Mouse (Mus musculus) kidney, embryonic 14.5 days (tissue): ENCODE data around the gene Pou3f1. TPM values are rescaled to one million over a fixed set of nuclear protein-coding genes. Genes with fewer than 3 reads are reported as not detected.
"Not testable (repeated sequence)": the region's sequence is repeated elsewhere in the genome, so short reads cannot be mapped to it uniquely, and the experiment has no call there.

ENCODE experiments used
- ATAC-seq: fragments of 200-750 bp; cut with Nextera tagmentation; 2 replicates; pipeline ENCODE4 v1.8.0; 2017; ENCODE audit warnings: moderate number of reproducible peaks, mild to moderate bottlenecking, moderate TSS enrichment, moderate library complexity; ENCODE audit not compliant: low FRiP score, low TSS enrichment
- H3K27ac ChIP-seq: fragments of 300-500 bp; sonication (generic); 2 replicates; pipeline ENCODE4 v1.5.1; 2014; ENCODE audit warnings: low read depth, mild to moderate bottlenecking, low read length, moderate library complexity, mixed read lengths
- H3K27me3 ChIP-seq: fragments of 300-500 bp; sonication (generic); 2 replicates; pipeline ENCODE4 v1.6.1; 2014; ENCODE audit warnings: mild to moderate bottlenecking, low read length; ENCODE audit not compliant: control insufficient read depth, insufficient read depth
- H3K36me3 ChIP-seq: fragments of 300-500 bp; sonication (generic); 2 replicates; pipeline ENCODE4 v1.6.1; 2014; ENCODE audit warnings: low read length, mixed read lengths; ENCODE audit not compliant: control insufficient read depth, insufficient read depth
- H3K4me1 ChIP-seq: fragments of 300-500 bp; sonication (generic); 2 replicates; pipeline ENCODE4 v1.6.1; 2014; ENCODE audit warnings: low read length, mixed read lengths; ENCODE audit not compliant: control insufficient read depth, insufficient read depth
- H3K4me2 ChIP-seq: fragments of 300-500 bp; sonication (generic); replicated peaks from 2 replicates; pipeline ENCODE4 v1.6.1; 2014; ENCODE audit warnings: low read depth, mild to moderate bottlenecking, low read length
- H3K4me3 ChIP-seq: fragments of 300-500 bp; sonication (generic); 2 replicates; pipeline ENCODE4 v1.5.1; 2014; ENCODE audit warnings: mild to moderate bottlenecking, low read length
- H3K9ac ChIP-seq: fragments of 300-500 bp; sonication (generic); 2 replicates; pipeline ENCODE4 v1.6.1; 2014; ENCODE audit warnings: low read depth, mild to moderate bottlenecking, low read length, moderate library complexity
- H3K9me3 ChIP-seq: fragments of 300-500 bp; sonication (generic); 2 replicates; pipeline ENCODE4 v1.6.1; 2016; ENCODE audit warnings: low read length; ENCODE audit not compliant: control insufficient read depth
- WGBS: fragments of 180-500 bp; shearing (Covaris S2); extraction: QIAGEN DNeasy Blood & Tissue Kit; methylation state at CpG from one replicate; pipeline ENCODE4 v1.1.7; 2014; 5-methylcytosine and 5-hydroxymethylcytosine counted together
- polyA plus RNA-seq: library from polyadenylated mRNA; unstranded; fragments of >200 nt; fragmentation: Nextera tagmentation; extraction: Ambion mirVana; gene quantifications from 2 replicates; pipeline ENCODE4 v1.2.1, GENCODE M21; 2014

Pou3f1 gene
- polyA plus RNA-seq, 1 experiment from 2014 or later = 1.6 TPM

DNA sequence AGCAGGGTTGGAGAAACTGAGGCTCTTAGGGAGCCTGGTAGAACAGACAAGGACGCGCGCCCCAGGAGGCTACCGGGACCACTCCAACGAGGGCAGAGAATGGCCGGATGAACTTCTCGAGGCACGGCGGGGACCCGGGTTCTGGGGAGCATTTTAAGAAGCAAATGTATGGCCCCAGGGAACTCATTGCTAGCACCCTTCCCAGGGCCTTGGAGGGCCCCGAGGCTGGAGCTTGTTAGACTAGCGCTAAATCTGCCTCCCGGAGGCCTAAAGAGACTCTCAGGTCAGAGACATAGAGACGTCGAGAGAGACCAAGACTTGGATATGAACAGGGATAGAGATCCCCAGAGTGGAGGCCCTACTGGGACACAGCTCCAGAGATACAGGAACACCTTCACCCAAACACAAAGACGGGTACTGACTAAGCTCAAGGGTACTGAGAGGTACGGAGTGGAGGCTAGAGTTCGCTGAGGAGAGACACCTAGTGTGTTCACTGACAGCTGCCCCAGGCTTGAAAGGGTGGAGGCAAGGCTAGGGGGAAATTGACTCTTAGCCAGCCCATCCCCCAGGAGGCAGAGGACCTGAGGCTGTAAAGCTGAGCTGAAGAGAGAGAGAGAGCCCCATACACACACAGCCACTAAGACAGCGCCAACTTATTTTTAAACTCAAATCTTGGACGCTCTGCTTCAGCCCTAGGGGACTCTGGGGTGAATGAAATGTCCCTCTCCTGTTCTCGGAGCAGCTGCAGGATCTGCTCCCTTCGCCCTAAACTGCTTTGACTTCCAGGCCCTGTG lies 44.6 kb downstream of the Pou3f1 start:
- peak; percentile 11; the same call in 1 of the 2 replicates for ATAC-seq
- Histone ChIP-seq H3K9ac (peak overlapping the region; percentile 85), H3K36me3 (peaks cover 4% of the 10 kb centered on the region; the same call in 1 of the 2 replicates), H3K27ac (peak overlapping the region; percentile 83), H3K4me3 (peak overlapping the region; percentile 82), H3K27me3 (no peaks in the 10 kb centered on the region), H3K9me3 (no peaks in the 10 kb centered on the region), H3K4me2 (peak overlapping the region; percentile 92), H3K4me1 (peaks cover 45% of the 10 kb centered on the region)
- 3% methylated on average over 18 of the region's 22 CpGs for WGBS

DNA sequence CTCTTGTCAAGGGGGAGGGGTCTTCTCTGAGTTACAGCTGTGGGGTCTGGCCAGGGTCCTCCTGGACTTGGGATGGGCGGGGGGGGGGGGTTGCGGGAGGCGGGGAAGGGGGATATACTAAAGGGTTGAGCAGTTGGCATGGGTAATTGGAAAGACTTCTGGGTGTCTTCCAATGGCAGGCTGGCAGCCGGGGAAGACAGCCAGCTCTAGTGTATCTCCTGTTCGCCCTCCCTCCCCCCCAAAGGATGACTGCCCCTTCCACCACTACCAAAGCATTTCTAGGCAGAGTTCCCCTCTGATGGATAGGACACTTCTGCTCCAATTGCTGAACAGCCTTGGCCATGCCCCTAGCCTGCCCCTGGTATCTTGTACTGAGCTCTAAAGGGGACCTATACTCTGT lies 45.3 kb downstream of the Pou3f1 start:
- Histone ChIP-seq H3K36me3 (peaks cover 4% of the 10 kb centered on the region; the same call in 1 of the 2 replicates), H3K4me2 (peak overlapping the region; percentile 92), H3K9me3 (no peaks in the 10 kb centered on the region), H3K4me3 (peak overlapping the region; percentile 82), H3K27me3 (no peaks in the 10 kb centered on the region), H3K9ac (peak overlapping the region; percentile 85; the same call in 1 of the 2 replicates), H3K4me1 (peaks cover 44% of the 10 kb centered on the region), H3K27ac (peak overlapping the region; percentile 83; the same call in 1 of the 2 replicates)
- no peak for ATAC-seq
- WGBS = 32% methylated on average over 5 of the region's 5 CpGs

DNA sequence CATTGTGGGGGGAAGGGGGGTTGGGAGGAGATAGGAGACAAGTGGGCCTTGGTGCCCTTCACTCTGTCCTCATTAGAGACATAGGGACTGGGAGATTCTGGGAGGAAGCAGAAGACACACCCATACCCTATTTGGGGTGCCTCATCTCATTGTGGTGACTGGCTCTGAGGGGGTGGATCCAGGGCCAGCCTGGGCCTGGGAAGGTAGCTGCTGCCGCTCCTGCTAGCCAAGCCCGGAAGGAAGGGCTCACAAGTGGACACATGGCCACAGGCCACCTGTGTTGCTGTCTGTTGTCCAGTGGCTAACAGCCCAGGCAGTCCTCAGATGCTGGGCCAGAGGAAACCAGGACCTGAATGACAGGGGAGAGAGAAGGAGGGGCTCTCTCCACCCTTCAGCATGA lies 46.8 kb downstream of the Pou3f1 start:
- Histone ChIP-seq H3K4me2 (peak overlapping the region; percentile 35), H3K36me3 (peaks cover 4% of the 10 kb centered on the region; the same call in 1 of the 2 replicates), H3K9ac (no peak overlapping the region), H3K4me1 (peaks cover 44% of the 10 kb centered on the region), H3K4me3 (no peak overlapping the region; the same call in 1 of the 2 replicates), H3K9me3 (no peaks in the 10 kb centered on the region), H3K27me3 (no peaks in the 10 kb centered on the region), H3K27ac (peak overlapping the region; percentile 96)
- no peak for ATAC-seq
- WGBS = 28% methylated on average over 2 of the region's 2 CpGs

GRCm38 (mm10) chr4:124703881-124704796 lies 47.5 kb downstream of the Pou3f1 start:
- Histone ChIP-seq H3K4me1 (peaks cover 46% of the 10 kb centered on the region), H3K4me2 (peak overlapping the region; percentile 35), H3K27me3 (no peaks in the 10 kb centered on the region), H3K9me3 (no peaks in the 10 kb centered on the region), H3K27ac (peak overlapping the region; percentile 96), H3K4me3 (peak overlapping the region; percentile 1; the same call in 1 of the 2 replicates), H3K36me3 (peaks cover 4% of the 10 kb centered on the region; the same call in 1 of the 2 replicates), H3K9ac (peak overlapping the region; percentile 46; the same call in 1 of the 2 replicates)
- ATAC-seq = no peak
- 10% methylated on average over 6 of the region's 6 CpGs for WGBS

- ATAC-seq = no peak
- 0 out of 2 replicates have a peak overlapping the region, but pooled peaks have one; percentile 1 for H3K4me3 ChIP-seq
- no peaks in the 10 kb centered on the region for H3K9me3 ChIP-seq
- H3K27ac ChIP-seq = peak overlapping the region; percentile 96
- peak overlapping the region; percentile 35 for H3K4me2 ChIP-seq
- no peaks in the 10 kb centered on the region for H3K27me3 ChIP-seq
- peaks cover 48% of the 10 kb centered on the region for H3K4me1 ChIP-seq
- WGBS = 4% methylated on average over 11 of the region's 11 CpGs
- peak overlapping the region; percentile 46; the same call in 1 of the 2 replicates for H3K9ac ChIP-seq
- H3K36me3 ChIP-seq = peaks cover 4% of the 10 kb centered on the region; the same call in 1 of the 2 replicates
Observed at GRCm38 (mm10) chr4:124704797-124705474, 48.3 kb downstream of the Pou3f1 start.

- H3K9ac ChIP-seq = no peak overlapping the region
- no peak overlapping the region for H3K4me3 ChIP-seq
- no peaks in the 10 kb centered on the region for H3K9me3 ChIP-seq
- peaks cover 51% of the 10 kb centered on the region for H3K4me1 ChIP-seq
- H3K27ac ChIP-seq = peak overlapping the region; percentile 96; the same call in 1 of the 2 replicates
- H3K27me3 ChIP-seq = no peaks in the 10 kb centered on the region
- peaks cover 4% of the 10 kb centered on the region; the same call in 1 of the 2 replicates for H3K36me3 ChIP-seq
- H3K4me2 ChIP-seq = peak overlapping the region; percentile 5; the same call in 1 of the 2 replicates
- 80% methylated on average over 23 of the region's 23 CpGs for WGBS
- no peak for ATAC-seq
Observed at GRCm38 (mm10) chr4:124705661-124706269, 49.2 kb downstream of the Pou3f1 start.

DNA sequence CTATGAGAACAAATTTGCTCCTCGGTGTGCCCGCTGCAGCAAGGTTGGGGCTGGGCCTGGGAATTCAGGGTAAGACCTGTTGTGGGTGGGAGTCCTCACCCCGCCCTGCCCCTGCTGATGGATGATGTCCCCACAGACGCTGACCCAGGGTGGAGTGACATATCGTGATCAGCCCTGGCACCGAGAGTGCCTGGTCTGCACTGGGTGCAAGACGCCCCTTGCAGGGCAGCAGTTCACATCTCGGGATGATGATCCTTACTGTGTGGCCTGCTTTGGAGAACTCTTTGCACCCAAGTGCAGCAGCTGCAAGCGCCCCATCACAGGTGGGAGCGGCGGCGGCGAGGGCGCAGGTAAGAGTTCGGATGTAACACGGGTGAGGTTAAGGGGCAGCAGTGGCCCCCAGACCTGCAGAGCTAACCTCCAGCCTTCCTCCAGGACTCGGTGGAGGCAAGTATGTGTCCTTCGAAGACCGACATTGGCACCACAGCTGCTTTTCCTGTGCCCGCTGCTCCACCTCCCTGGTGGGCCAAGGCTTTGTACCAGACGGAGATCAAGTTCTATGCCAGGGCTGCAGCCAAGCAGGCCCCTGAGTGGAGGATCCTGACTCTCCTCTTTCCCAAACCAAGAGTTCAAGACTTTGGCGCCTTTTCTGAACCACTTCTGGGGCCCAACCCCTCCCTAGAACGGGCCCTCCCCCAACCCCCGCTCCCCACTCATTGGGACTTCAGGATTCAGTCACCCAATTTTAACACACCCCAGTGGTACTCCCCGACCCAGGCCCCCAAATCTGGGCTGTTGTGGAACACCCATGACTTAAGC lies 51.0 kb downstream of the Pou3f1 start:
- not testable (repeated sequence) for H3K27me3 ChIP-seq, H3K36me3 ChIP-seq, H3K4me3 ChIP-seq, H3K4me2 ChIP-seq, H3K9ac ChIP-seq, H3K27ac ChIP-seq, H3K9me3 ChIP-seq, ATAC-seq
- 91% methylated on average over 25 of the region's 25 CpGs for WGBS
- H3K4me1 ChIP-seq = peaks cover 43% of the 10 kb centered on the region
